Mouse (Mus musculus) CH12F3 (cell line): ENCODE measurements around the gene Scd2.
"Not testable (repeated sequence)": the region's sequence is repeated elsewhere in the genome, so short reads cannot be mapped to it uniquely, and the experiment has no call there.

Experiments
- in situ Hi-C: fragments of 300-500 bp; cut with MboI; formaldehyde crosslinking; loops from 2 replicates; pipeline ENCODE4 v1.14.3; 2020; ENCODE audit warnings: low sequenced_read_pairs

The Scd2 gene

DNA sequence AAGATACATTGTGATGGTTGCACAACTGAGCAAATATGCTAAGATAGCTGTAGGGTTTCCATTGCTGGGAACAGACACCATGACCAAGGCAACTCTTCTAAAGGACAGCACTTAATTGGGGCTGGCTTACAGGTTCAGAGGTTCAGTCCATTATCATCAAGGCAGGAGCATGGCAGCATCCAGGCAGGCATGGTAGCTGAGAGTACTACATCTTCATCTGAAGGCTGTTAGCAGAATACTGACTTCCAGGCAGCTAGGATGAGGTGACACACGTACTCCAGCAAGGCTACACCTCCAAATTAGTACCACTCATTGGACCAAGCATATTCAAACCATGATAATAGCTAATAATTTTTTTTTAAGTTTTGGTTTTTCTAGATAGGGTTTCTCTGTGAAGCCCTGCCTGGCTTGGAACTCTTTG lies 16.7 kb downstream of the Scd2 start:
- in situ Hi-C loops, result not testable (repeated sequence)

DNA sequence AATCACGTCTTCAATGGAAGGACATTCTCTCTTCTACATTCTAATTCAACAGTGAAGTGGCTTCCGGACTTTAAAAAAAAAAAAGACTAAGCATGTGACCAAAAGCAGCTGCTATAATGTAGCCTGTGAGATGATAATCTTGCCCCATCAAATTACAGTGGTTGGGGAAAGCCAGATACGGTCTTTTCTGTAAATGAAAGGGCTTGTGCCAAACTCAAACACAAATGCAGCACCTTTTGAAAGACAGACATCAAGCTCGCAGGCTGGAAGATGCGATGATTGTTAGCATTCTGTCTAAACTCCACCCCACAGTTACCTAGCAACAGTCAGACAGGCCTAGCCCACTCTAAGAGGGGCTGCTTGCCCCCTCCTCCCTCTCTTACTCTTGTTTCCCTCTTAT lies 17.3 kb downstream of the Scd2 start:
- in situ Hi-C loops, result no loop called here

DNA sequence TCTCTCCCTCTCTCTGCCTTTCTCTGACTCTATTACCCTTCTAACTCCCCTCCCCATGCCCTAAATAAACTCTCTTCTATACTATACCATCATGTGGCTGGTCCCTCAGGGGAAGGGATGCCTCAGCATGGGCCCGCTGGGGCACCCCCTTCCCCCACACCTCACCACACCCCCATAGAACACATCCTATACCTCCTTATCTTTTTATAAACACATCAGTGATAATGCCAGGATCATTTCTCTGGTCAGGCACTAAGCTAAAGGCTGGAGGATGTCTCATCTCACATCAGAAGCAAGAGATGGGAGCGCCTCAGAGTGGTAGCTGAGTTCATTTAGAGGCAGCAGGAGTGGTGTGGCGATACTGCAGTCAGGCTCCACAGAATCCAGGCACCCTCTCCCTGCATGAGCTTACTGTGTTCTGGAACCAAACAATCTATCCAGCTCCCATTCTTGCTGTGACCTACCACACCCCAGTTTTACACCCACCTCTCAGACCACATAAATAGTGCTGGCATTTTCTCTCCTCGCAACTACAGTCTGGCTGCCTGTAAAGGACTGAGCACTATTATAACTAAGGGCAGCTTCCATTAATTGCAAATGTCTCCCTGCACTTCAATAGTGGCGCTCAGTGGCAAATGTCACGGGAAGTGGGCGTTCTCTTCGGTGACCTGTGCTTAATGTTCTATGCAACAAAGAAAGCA lies 18.0 kb downstream of the Scd2 start:
- in situ Hi-C loops, result no loop called here

DNA sequence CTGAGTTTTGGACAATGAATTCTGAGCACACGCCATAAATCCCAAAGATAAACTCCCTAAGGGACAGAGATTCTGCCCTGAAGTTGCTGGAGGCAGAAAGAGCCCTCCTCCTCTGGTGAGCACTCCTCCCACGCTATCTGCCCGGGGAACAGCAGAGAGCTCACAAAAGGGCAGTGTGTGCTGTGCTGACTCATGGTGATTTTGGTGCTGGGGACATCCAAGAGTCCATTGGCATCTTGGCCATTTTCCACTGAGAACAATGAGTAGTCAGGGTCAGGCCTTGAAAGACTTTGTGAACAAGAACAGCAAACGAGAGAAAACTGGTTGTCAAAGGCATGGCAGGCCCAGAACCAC lies 18.5 kb downstream of the Scd2 start:
- in situ Hi-C loops, result no loop called here

DNA sequence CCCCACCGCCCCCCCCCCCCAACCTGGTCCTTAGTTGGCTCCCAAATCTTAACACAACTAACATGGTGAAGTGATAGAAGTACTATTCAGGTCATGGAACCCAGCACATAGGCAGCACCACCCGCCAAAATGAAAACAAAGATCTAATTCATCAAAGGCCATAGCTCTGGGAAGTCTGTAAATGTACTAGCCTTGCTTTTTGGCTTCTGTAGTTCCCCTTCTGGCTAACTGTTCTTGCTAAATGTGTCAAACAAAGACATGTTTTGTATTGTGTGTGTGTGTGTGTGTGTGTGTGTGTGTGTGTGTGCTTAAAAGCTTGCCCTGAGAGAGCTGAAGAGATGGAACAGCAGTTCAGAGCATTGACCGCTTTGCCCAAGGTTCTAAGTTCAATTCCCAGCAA lies 19.6 kb downstream of the Scd2 start:
- in situ Hi-C loops, result no loop called here

DNA sequence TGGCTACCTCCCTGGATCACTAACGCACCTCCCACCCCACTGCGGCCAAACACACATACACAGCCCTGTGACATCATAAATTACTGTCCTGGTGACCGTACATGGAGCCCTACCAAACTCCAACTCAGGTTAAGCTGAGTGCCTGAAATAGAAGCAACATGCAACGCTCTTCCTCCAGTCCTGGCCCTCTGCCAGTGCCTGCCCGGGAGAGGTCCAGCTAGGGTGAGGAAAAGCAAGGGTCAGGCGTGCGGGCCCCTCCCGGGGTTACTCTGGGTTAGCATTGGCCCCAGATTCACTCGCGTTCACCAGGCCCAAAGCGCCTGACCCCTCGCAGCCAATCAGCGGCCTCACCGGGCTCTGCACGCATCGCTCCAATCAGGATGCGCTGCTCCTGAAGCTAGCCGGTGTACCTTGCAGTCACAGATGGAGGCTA lies 20.9 kb downstream of the Scd2 start:
- in situ Hi-C loops, result no loop called here

DNA sequence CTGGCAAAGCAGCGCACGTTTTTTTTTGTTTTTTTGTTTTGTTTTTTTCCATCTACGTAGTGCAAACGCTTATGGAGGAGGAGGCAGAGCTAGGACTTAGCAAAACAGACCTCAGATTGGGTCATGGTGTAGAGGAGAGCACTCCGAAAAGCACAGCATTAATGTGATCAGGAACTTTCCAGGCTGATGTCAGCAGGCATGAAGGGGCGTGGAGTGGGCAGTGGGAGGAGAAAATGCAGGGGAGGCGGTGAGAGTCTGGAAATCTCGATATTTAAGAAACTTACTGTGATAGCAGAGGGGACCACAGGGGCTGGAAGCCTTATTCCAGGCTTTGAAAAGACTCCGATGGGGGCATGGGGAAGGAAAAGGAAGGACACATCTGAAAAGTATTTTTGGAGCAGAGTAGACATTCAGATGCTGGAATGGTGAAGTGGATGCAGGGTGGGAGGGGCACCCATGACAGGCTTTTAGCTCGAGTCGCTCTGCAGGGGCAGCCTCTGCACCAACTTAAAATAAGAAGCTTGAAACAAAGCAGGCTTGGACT lies 21.5 kb downstream of the Scd2 start:
- in situ Hi-C loops, result no loop called here

DNA sequence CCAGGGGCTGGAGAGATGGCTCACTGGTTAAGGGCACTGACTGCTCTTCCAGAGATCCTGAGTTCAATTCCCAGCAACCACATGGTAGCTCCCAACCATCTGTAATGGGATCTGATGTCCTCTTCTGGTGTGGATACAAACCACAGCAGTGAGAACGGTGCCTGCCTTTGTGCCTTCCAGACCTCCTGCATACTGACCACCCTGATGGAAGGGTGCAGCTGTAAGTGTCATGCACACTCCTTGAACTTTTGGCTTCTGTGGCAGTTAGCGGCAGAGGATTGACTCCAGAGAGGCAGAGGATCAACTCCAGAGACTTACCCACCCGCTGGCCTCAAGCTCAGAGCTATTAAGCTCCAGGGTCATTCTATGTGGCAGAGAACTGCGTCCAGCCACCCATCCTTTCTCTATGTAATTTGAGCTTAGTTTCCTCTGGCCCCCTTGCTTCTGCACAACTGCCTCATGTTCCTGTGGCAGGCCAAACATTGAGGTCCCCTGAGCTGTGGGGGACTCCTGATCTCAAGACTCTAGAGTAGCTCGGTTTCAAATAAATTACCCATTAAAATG lies 23.4 kb downstream of the Scd2 start:
- in situ Hi-C loops, result no loop called here

DNA sequence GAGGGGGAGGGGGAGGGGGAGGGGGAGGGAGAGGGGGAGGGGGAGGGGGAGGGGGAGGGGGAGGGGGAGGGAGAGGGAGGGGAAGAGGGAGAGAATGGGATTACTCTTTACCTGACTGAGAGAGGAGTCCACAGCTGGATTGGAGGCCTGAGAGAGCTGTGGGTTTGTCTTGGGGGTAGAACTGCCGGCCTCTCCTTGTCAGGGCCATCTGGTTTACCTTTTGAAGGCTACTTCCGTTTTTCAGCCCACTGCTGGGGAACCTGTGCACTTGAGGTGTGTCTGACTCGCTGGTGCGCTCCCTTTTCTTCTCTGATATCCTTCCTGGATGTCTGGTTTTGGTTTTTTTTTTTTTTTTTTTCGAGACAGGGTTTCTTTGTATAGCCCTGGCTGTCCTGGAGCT lies 23.9 kb downstream of the Scd2 start:
- in situ Hi-C loops, result no loop called here

DNA sequence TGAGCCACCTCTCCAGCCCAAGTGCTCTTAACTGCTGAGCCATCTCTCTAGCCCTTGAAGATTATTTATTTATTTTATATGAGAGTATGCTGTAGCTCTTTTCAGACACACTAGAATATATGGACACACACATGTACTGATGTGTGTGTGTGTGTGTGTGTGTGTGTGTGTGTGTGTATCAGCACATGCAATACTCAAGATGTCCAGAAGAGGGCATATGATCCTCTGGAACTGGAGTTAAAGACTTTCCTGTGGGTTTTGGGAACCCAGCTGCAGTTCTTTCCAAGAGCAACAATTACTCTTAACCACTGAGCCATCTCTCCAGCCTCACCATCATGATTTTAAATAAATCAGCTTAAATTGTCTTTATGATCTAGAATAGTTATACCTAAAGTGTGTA lies 25.1 kb downstream of the Scd2 start:
- in situ Hi-C loops, result no loop called here

DNA sequence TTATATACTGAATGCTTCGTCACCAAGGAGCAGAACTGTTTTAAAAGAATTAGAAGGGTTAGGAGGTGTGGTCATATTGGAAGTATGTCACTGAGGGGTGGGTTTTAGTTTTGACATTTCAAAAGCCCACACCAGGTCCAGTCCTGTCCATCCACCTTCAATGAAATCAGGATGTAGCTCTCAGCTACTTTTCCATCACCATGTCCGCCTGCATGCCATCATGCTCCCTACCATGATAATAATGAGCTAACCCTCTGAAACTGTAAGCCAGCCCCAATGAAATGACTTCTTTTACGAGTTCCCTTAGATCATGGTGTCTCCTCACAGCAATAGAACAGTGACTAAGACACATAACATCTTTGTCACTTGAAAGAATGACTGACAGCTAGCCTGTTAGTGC lies 26.8 kb downstream of the Scd2 start:
- in situ Hi-C loops, result no loop called here

DNA sequence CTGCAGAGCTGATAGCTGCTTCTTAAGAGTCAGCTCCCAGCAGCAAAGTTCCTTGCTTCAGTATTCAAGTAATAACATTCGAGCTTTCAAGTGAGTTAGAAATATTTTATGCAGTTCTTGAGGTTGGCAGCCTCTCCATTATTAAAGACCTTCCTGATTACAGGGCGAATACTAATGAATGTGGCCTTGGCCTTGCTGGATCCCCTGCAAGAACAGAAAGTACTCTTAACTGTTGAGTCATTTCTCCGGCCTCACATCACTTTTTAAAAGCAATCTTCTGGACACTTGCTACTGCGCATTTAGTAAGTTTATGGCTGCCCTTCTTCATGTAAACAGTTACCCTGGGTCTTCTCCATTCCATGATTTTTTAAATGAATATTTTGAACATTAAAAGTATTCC lies 27.7 kb downstream of the Scd2 start:
- in situ Hi-C loops, result no loop called here

DNA sequence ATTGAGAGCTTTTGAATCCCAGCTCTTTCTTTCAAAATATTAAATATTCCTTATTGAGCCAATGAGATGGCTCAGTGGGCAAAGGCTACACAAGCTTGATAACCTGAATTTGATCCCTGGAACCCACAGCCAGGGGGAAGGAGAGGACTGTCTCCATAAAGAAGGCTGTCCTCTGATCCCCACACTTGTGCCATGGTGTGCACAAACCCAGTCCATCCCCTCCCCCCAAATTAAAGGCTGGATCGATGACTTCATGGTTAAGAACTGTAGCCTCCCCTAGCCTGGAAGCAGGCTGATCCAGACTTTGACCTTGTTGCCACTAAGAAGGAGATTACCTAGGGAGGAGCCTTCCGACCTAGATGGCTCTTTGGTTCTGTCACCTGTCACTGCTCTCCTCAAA lies 28.2 kb downstream of the Scd2 start:
- in situ Hi-C loops, result no loop called here

DNA sequence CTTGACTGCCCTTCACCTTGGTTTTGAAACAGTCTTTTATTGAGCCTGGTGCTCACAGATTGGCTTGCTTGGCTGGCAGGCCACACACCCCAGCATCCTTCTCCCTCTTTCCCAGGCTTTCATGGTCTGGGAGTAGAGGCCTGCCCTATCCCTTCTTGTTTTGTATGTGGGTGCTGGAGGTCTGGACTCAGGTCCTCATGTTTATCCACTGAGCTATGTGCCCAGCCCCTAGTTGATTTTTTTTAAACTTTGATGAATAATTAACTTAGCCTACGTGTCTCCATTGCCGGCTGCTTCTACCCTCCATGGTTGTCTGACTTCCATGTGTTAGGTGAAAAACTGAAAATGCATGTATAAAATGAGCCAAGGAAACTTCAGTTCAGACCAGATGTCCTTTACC lies 36.1 kb downstream of the Scd2 start:
- in situ Hi-C loops, result no loop called here

DNA sequence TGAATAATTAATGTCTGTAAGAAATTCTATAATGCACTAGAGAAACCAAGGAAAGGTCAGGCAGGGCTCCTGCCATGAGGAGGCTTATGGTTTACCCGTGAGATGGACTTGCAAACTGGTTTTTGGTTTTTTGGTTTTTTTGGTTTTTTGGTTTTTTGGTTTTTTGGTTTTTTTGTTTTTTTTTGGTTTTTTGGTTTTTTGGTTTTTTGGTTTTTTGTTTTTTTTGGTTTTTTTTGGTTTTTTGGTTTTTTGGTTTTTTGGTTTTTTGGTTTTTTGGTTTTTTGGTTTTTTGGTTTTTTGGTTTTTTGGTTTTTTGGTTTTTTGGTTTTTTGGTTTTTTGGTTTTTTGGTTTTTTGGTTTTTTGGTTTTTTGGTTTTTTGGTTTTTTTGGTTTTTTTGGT lies 37.7 kb downstream of the Scd2 start:
- in situ Hi-C loops, result not testable (repeated sequence)

DNA sequence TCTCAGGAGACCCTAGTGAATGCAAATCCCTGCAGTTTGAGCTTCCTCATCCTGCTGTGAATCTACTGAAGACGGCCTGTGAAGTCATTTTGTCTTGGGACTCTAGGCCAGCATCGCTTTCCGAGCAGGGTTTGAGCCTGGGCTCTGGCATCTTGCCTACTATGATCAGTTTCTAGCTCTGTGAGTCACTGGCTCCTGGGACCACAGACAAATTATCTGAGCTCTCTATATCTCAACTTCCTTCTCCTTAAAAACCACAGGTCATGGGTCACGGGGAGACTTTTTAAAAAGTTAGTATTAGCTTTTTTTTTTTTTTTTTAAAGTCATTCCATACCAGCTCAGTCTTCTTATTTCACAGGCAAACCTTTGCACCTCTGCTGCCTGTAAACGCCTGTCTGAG lies 38.4 kb downstream of the Scd2 start:
- in situ Hi-C loops, result no loop called here

DNA sequence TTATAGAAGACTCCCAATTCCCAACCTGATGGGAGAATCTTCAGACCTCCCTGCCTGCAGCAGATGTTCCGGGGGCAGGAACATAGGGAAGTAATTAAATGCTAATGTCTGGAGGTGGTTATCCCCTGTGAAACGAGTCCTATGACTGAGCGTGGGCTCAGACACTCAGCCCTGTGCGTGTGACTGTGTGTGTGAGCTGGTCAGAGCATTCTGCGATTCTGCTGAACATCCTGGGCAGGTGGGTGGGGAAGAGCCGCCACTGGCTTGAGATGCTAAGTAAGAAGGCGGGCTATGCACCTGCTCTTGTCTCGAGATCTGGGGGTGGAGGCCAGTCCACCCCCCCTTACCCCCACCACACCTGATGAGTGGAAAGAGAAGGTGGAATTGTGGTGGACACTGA lies 38.9 kb downstream of the Scd2 start:
- in situ Hi-C loops, result no loop called here

DNA sequence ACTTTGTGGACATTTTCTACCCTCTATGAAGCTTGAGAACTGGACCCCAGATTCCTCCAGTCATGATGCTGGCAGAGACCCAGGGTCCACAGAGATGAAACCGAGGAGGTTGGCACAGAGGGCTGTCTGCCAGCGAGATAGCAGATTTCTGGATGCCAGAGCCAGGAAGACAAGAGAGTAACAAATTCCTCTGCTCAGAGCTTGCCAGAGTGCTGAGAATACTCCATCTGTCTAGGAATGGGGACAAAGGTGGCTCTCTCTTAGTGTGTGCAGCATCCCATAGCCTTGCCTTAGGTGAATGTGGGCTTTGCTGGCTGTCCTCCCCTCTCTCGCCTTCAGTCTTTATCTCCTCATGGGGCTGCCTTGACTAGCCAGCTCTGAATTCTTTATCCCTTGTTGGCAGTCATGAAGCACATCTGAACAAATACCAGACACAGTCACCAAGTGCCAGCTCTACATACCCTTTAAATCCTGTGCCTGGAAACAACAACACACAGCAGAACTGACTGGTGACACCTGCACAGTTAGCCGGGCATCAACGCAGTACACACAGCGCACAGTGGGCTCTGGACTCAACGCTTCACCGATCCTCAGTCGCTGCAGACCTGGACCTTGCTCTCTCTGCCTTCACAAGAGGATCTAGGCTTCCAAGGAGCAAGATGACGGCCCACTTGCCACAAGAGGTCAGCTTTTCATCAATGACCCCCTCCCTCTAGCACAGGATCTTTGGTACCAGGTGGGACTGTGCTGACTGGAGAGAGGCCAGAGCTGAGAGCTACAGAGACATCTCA lies 39.6 kb downstream of the Scd2 start, which contains the start of gene Scd4:
Scd4 (plus strand) TSS at position 260 of the 791 bp plus-strand sequence.
- in situ Hi-C loops, result no loop called here

DNA sequence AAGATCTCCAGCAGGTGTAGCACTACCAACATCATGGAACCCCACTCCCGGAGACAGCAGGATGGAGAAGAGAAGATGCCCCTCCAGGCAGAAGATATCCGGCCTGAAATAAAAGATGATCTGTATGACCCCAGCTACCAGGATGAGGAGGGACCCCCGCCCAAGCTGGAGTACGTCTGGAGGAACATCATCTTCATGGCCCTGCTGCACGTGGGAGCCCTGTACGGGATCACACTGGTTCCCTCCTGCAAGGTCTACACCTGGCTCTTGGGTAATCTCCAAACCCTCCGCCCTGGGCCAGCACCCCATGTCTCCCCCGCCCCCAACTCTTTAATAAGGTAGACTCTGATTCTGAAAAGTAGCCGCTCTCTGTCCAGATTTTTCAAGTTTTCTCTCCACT lies 40.5 kb downstream of the Scd2 start:
- in situ Hi-C loops, result no loop called here

DNA sequence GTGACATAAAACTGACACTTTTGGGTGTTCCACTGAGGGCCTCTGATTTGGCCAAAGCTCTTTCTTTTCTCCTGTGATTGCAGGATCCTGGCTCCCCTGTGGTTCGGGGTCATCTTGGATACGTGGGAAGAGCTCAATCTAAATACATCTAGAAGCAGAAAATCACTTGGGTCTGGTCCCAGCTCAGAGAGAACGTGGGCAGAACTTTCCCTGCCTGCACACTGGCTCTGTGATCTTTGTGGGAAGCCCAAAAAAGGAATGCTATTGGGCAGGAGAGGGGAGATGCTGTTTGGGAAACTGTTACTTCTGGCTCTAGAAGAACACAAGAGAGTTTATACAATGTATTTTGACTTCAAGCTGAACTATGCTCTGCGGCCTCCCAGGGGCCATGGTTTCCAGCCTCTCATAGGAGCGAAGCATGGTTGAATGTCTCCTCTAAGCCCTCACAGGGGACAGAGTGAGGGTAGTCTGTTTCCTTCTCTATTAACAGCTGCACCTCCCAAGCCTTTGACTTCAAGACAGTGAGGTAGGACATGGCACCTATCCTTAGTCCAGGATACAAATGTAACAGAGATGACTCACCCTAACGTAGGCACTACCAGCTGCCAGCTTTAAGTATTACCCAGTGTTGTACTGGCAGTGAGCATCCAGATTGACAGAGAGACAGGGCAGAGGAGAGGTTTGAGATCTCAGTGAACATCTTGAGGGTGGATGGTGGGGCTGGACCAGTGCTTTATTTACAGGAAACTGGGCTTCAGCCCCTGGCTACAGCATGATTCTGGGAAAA lies 42.6 kb downstream of the Scd2 start:
- in situ Hi-C loops, result no loop called here

DNA sequence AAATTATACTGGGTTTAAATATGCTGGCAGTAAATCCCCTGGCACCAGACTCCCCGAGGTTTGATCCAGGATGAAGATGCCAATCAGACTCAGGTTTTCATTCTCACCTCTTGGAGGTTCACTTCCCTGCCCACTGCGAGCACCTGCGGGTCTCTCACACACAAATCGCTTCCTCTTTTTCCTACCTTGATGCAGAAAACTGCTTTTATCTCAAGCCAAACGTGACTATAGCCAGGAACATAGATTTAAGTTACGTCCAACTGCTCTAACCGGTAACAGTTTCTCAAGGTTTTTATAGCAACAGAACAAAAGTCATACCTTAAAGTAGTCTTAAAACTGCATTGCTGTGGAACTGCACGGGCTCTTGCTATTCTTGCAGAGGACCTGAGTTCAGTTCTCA lies 56.2 kb downstream of the Scd2 start:
- in situ Hi-C loops, result no loop called here
